8 mouse cellular contexts compared by ENCODE assay signal in the genomic region with DNA sequence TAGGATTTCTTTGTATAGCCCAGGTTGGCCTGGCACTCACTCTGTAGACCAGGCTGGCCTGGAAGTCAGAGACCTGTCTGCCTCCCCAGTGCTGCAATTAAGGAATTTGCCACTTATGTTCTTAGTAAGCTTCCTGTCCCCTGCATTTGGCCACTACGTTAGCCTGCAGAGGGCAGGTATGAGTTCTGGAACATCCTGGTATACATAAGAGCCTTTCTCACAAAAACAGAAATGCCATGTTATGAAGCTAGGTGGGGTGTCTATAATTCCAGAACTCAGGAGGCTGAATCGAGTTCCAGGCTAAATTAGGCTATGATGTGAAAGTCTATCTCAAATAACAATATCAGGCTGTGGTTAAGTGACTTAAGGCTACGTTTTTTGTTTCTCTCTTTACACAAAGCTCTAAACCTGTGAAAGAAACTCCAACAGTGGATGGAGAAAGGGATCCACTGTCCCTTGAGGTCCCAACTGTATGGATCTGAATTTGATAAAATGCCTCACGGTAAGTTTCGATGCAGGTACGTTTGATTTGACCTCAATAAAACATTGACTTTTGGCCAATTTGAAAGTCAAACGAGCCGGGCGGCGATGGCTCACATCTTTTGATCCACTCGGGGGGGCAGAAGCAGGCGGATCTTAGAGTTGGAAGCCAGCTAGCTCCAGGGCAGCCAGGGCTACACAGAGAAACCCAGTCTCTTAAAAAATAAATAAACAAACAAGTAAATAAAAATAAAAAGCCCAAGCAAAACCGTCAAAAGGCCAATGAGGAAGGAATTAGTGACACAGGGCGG. TPM values are rescaled to one million over a fixed set of nuclear protein-coding genes. Genes with fewer than 3 reads are reported as not detected.
A peak's percentile ranks its signal among the peaks of the same experiment; 100 is the strongest.
DNase-seq lines count a peak whose midpoint lies in the region; ATAC-seq and TF ChIP-seq lines count a peak whose summit lies in the region.

No protein-coding gene starts in this region.

- peak; percentile 28 for DNase-seq in cerebellum, adult 11 months
- no peak for DNase-seq in cerebellum, postnatal 4 days (ENCODE audit: low spot score in 2 of 2)
- DNase-seq in 3134 (ENCODE audit: extremely low read depth, insufficient read length, low spot score), result peak; percentile 46
- DNase-seq in cerebellum, adult 2 months, result peak; percentile 52 to 61
- DNase-seq in heart, postnatal 10 days, result peak; percentile 29 to 38
- no peak for DNase-seq in urinary bladder, postnatal 10 days (ENCODE audit: low spot score)

- peak overlapping the region; percentile 93 for H3K9ac ChIP-seq in limb, embryonic 15.5 days
- H3K9ac ChIP-seq in neural tube, embryonic 12.5 days, result peak overlapping the region; percentile 95

- H3K4me2 ChIP-seq in limb, embryonic 15.5 days, result peak overlapping the region; percentile 68
- H3K4me2 ChIP-seq in neural tube, embryonic 12.5 days (replicated peaks), result peak overlapping the region; percentile 94

- WGBS in cerebellum, adult 2 months, result 3% methylated on average over 14 of the region's 14 CpGs
- 8% methylated on average over 14 of the region's 14 CpGs for WGBS in limb, embryonic 15.5 days
- WGBS in neural tube, embryonic 12.5 days, result 17% methylated on average over 14 of the region's 14 CpGs

- no peaks in the 10 kb centered on the region for H3K27me3 ChIP-seq in cerebellum, adult 2 months (ENCODE audit: control insufficient read depth, insufficient read depth, low read length)
- no peaks in the 10 kb centered on the region for H3K27me3 ChIP-seq in limb, embryonic 15.5 days
- H3K27me3 ChIP-seq in neural tube, embryonic 12.5 days (replicated peaks), result no peaks in the 10 kb centered on the region

- H3K4me1 ChIP-seq in cerebellum, adult 2 months (ENCODE audit: control insufficient read depth, insufficient read depth, low read length), result peaks cover 11% of the 10 kb centered on the region
- peaks cover 20% of the 10 kb centered on the region for H3K4me1 ChIP-seq in limb, embryonic 15.5 days
- H3K4me1 ChIP-seq in neural tube, embryonic 12.5 days, result peaks cover 20% of the 10 kb centered on the region

- H3K9me3 ChIP-seq in limb, embryonic 15.5 days, result no peaks in the 10 kb centered on the region
- no peaks in the 10 kb centered on the region for H3K9me3 ChIP-seq in neural tube, embryonic 12.5 days

- TF ChIP-seq POLR2A in cerebellum, adult 2 months (IDR thresholded peaks at IDR 0.05; ENCODE audit: borderline replicate concordance, insufficient read depth, low read length), result no peak

- no peak for ATAC-seq in limb, embryonic 15.5 days (ENCODE audit: insufficient number of reproducible peaks, low FRiP score, low TSS enrichment, low read depth)
- ATAC-seq in neural tube, embryonic 12.5 days (ENCODE audit: low FRiP score, low read depth), result no peak

- H3K36me3 ChIP-seq in limb, embryonic 15.5 days, result peaks cover 23% of the 10 kb centered on the region
- peaks cover 11% of the 10 kb centered on the region; the same call in 1 of the 2 replicates for H3K36me3 ChIP-seq in neural tube, embryonic 12.5 days

- peak overlapping the region; percentile 70 for H3K4me3 ChIP-seq in cerebellum, adult 2 months (replicated peaks; ENCODE audit: insufficient read depth, low read depth, low read length)
- peak overlapping the region; percentile 73 for H3K4me3 ChIP-seq in limb, embryonic 15.5 days
- H3K4me3 ChIP-seq in neural tube, embryonic 12.5 days, result peak overlapping the region; percentile 91

- peak overlapping the region; percentile 89 for H3K27ac ChIP-seq in cerebellum, adult 2 months (ENCODE audit: insufficient read depth, low read length)
- H3K27ac ChIP-seq in limb, embryonic 15.5 days, result peak overlapping the region; percentile 90
- H3K27ac ChIP-seq in neural tube, embryonic 12.5 days, result peak overlapping the region; percentile 68; the same call in 1 of the 2 replicates

- peak; percentile 33; the same call in 1 of the 2 replicates for TF ChIP-seq CTCF in cerebellum, adult 2 months (IDR thresholded peaks at IDR 0.05; ENCODE audit: borderline replicate concordance, insufficient read depth, low read depth, low read length)

- intact Hi-C loops in heart, postnatal 10 days (cut with DNase I), result no loop called here

RNA-seq across cellular contexts. Expression of gene Arfgap1, which starts 0.7 kb away (rescaled TPM):
- polyA plus RNA-seq in cerebellum, adult 2 months (2012; rRNA removed), result 118 and 122 TPM in 2 replicates
- total RNA-seq in heart, postnatal 10 days (2021), result 10 to 100 TPM; 47.2 to 50.5 TPM
- polyA plus RNA-seq in limb, embryonic 15.5 days (2015; fragmentation: Nextera tagmentation; extraction: Ambion mirVana), result 147 and 148 TPM in 2 replicates
- polyA plus RNA-seq in neural tube, embryonic 12.5 days (2016; fragmentation: Nextera tagmentation; extraction: Ambion mirVana), result 95.1 and 101 TPM in 2 replicates

RNA-seq across cellular contexts. Expression of gene Nkain4, which starts 11.8 kb away (rescaled TPM):
- 64.1 and 75.2 TPM in 2 replicates for polyA plus RNA-seq in cerebellum, adult 2 months (2012; rRNA removed)
- 10 to 100 TPM; 10.4 to 16.0 TPM for total RNA-seq in heart, postnatal 10 days (2021)
- 8.1 and 8.4 TPM in 2 replicates for polyA plus RNA-seq in limb, embryonic 15.5 days (2015; fragmentation: Nextera tagmentation; extraction: Ambion mirVana)
- polyA plus RNA-seq in neural tube, embryonic 12.5 days (2016; fragmentation: Nextera tagmentation; extraction: Ambion mirVana), result 90.6 and 92.9 TPM in 2 replicates

RNA-seq across cellular contexts. Expression of gene Col20a1, which starts 20.0 kb away (rescaled TPM):
- polyA plus RNA-seq in cerebellum, adult 2 months (2012; rRNA removed), result 2.6 and 3.5 TPM in 2 replicates
- total RNA-seq in heart, postnatal 10 days (2021), result under 1 TPM; 0.62 to 0.92 TPM
- polyA plus RNA-seq in limb, embryonic 15.5 days (2015; fragmentation: Nextera tagmentation; extraction: Ambion mirVana), result 1.2 and 1.8 TPM in 2 replicates
- 1.8 TPM in 2 replicates for polyA plus RNA-seq in neural tube, embryonic 12.5 days (2016; fragmentation: Nextera tagmentation; extraction: Ambion mirVana)

RNA-seq across cellular contexts. Expression of gene Birc7, which starts 37.5 kb away (rescaled TPM):
- polyA plus RNA-seq in cerebellum, adult 2 months (2012; rRNA removed), result 1.0 TPM in 2 replicates
- not detected for total RNA-seq in heart, postnatal 10 days (2021)
- not detected in 2 replicates for polyA plus RNA-seq in limb, embryonic 15.5 days (2015; fragmentation: Nextera tagmentation; extraction: Ambion mirVana)
- 0.27 and 0.34 TPM in 2 replicates for polyA plus RNA-seq in neural tube, embryonic 12.5 days (2016; fragmentation: Nextera tagmentation; extraction: Ambion mirVana)

RNA-seq across cellular contexts. Expression of gene Ythdf1, which starts 45.5 kb away (rescaled TPM):
- 52.3 and 59.7 TPM in 2 replicates for polyA plus RNA-seq in cerebellum, adult 2 months (2012; rRNA removed)
- total RNA-seq in heart, postnatal 10 days (2021), result 10 to 100 TPM; 46.6 to 46.9 TPM
- polyA plus RNA-seq in limb, embryonic 15.5 days (2015; fragmentation: Nextera tagmentation; extraction: Ambion mirVana), result 45.0 and 53.4 TPM in 2 replicates
- 62.4 and 64.7 TPM in 2 replicates for polyA plus RNA-seq in neural tube, embryonic 12.5 days (2016; fragmentation: Nextera tagmentation; extraction: Ambion mirVana)

Comparison
In these comparisons a context has a peak if more than half of its experiments do, and no peak if none do; other contexts are left out.
1. DNase-seq: peak in cerebellum, adult 11 months (single experiment), 3134 (single experiment), cerebellum, adult 2 months (2 of 2) and heart, postnatal 10 days (2 of 2); none in cerebellum, postnatal 4 days (0 of 2) and urinary bladder, postnatal 10 days (single experiment).
2. Peak in every context shown above with its lines, with median percentiles within 50 percentile points of each other: H3K27ac ChIP-seq and H3K4me3 ChIP-seq.